Mouse (Mus musculus) neural tube, embryonic 13.5 days (tissue): ENCODE data around the gene Wwox. TPM values are rescaled to one million over a fixed set of nuclear protein-coding genes. Genes with fewer than 3 reads are reported as not detected.

ENCODE experiments used
- ATAC-seq: fragments of 200-750 bp; cut with Nextera tagmentation; 2 replicates; pipeline ENCODE4 v1.8.0; 2017; ENCODE audit warnings: low read depth, mild to moderate bottlenecking, moderate TSS enrichment, moderate library complexity
- H3K27ac ChIP-seq: fragments of 300-500 bp; sonication (generic); replicated peaks from 2 replicates; pipeline ENCODE4 v1.5.1; 2015; ENCODE audit warnings: moderate library complexity, mild to moderate bottlenecking, inconsistent platforms
- H3K27me3 ChIP-seq: fragments of 300-500 bp; sonication (generic); 2 replicates; pipeline ENCODE4 v1.6.1; 2015; ENCODE audit warnings: mild to moderate bottlenecking, inconsistent platforms
- H3K36me3 ChIP-seq: fragments of 300-500 bp; sonication (generic); 2 replicates; pipeline ENCODE4 v1.6.1; 2015; ENCODE audit warnings: mild to moderate bottlenecking, inconsistent platforms
- H3K4me1 ChIP-seq: fragments of 300-500 bp; sonication (generic); replicated peaks from 2 replicates; pipeline ENCODE4 v1.6.1; 2015; ENCODE audit warnings: inconsistent platforms
- H3K4me2 ChIP-seq: fragments of 300-500 bp; sonication (generic); 2 replicates; pipeline ENCODE4 v1.6.1; 2015; ENCODE audit warnings: inconsistent platforms, mild to moderate bottlenecking, moderate library complexity
- H3K4me3 ChIP-seq: fragments of 300-500 bp; sonication (generic); 2 replicates; pipeline ENCODE4 v1.5.1; 2015; ENCODE audit warnings: mild to moderate bottlenecking, inconsistent platforms
- H3K9ac ChIP-seq: fragments of 300-500 bp; sonication (generic); 2 replicates; pipeline ENCODE4 v1.6.1; 2015; ENCODE audit warnings: moderate library complexity, mild to moderate bottlenecking, inconsistent platforms
- H3K9me3 ChIP-seq: fragments of 300-500 bp; sonication (generic); 2 replicates; pipeline ENCODE4 v1.6.1; 2016; ENCODE audit warnings: inconsistent platforms
- WGBS: fragments of 180-500 bp; shearing (Covaris S2); methylation state at CpG from one replicate; pipeline ENCODE4 v1.1.7; 2015; 5-methylcytosine and 5-hydroxymethylcytosine counted together
- polyA plus RNA-seq: library from polyadenylated mRNA; unstranded; fragments of >200 nt; fragmentation: Nextera tagmentation; extraction: Ambion mirVana; gene quantifications from 2 replicates; pipeline ENCODE4 v1.2.1, GENCODE M21; 2015

Gene Wwox
- polyA plus RNA-seq, 1 experiment from 2014 or later, result 12.8 TPM

GRCm38 (mm10) chr8:114591296-114592280 lies 152.1 kb downstream of the Wwox start:
- 15% methylated on average over 26 of the region's 26 CpGs for WGBS
- Histone ChIP-seq H3K9ac (peak overlapping the region; percentile 2), H3K36me3 (no peaks in the 10 kb centered on the region), H3K4me2 (peak overlapping the region; percentile 43), H3K4me1 (peaks cover 58% of the 10 kb centered on the region), H3K4me3 (peak overlapping the region; percentile 6; the same call in 1 of the 2 replicates), H3K27me3 (no peaks in the 10 kb centered on the region; the same call in 1 of the 2 replicates), H3K9me3 (0 out of 2 replicates have a peak, but pooled peaks cover 4% of the 10 kb centered on the region), H3K27ac (peak overlapping the region; percentile 82)
- ATAC-seq, result peak; percentile 58; the same call in 1 of the 2 replicates

- Histone ChIP-seq H3K27ac (peak overlapping the region; percentile 53; the same call in 1 of the 2 replicates), H3K4me1 (peaks cover 74% of the 10 kb centered on the region), H3K36me3 (no peaks in the 10 kb centered on the region), H3K4me2 (peak overlapping the region; percentile 25; the same call in 1 of the 2 replicates), H3K4me3 (no peak overlapping the region), H3K9me3 (0 out of 2 replicates have a peak, but pooled peaks cover 4% of the 10 kb centered on the region), H3K9ac (0 out of 2 replicates have a peak overlapping the region, but pooled peaks have one; percentile 46), H3K27me3 (no peaks in the 10 kb centered on the region; the same call in 1 of the 2 replicates)
- no peak for ATAC-seq
- whole genome bisulfite sequencing, result 20% methylated on average over 19 of the region's 19 CpGs
Observed at GRCm38 (mm10) chr8:114593424-114594157, 154.1 kb downstream of the Wwox start.

GRCm38 (mm10) chr8:114594811-114595210 lies 155.4 kb downstream of the Wwox start:
- Histone ChIP-seq H3K9me3 (0 out of 2 replicates have a peak, but pooled peaks cover 4% of the 10 kb centered on the region), H3K27ac (no peak overlapping the region), H3K27me3 (no peaks in the 10 kb centered on the region; the same call in 1 of the 2 replicates), H3K4me1 (peaks cover 85% of the 10 kb centered on the region), H3K36me3 (no peaks in the 10 kb centered on the region), H3K4me2 (no peak overlapping the region), H3K4me3 (no peak overlapping the region), H3K9ac (no peak overlapping the region)
- ATAC-seq, result no peak
- 72% methylated on average over 5 of the region's 5 CpGs for whole genome bisulfite sequencing

GRCm38 (mm10) chr8:114599555-114599954 lies 160.1 kb downstream of the Wwox start:
- Histone ChIP-seq H3K27me3 (no peaks in the 10 kb centered on the region; the same call in 1 of the 2 replicates), H3K9ac (no peak overlapping the region), H3K36me3 (no peaks in the 10 kb centered on the region), H3K27ac (no peak overlapping the region), H3K4me3 (no peak overlapping the region), H3K9me3 (0 out of 2 replicates have a peak, but pooled peaks cover 4% of the 10 kb centered on the region), H3K4me2 (no peak overlapping the region), H3K4me1 (peaks cover 73% of the 10 kb centered on the region)
- ATAC-seq, result no peak
- 9% methylated on average over 10 of the region's 10 CpGs for WGBS

- ATAC-seq, result no peak
- Histone ChIP-seq H3K4me2 (peak overlapping the region; percentile 25), H3K4me3 (no peak overlapping the region), H3K9ac (no peak overlapping the region), H3K4me1 (peaks cover 72% of the 10 kb centered on the region), H3K9me3 (0 out of 2 replicates have a peak, but pooled peaks cover 4% of the 10 kb centered on the region), H3K36me3 (no peaks in the 10 kb centered on the region), H3K27me3 (no peaks in the 10 kb centered on the region), H3K27ac (no peak overlapping the region)
- 20% methylated on average over 11 of the region's 11 CpGs for WGBS
Observed at GRCm38 (mm10) chr8:114600196-114600595, 160.7 kb downstream of the Wwox start.

GRCm38 (mm10) chr8:114603046-114603445 lies 163.6 kb downstream of the Wwox start:
- peaks cover 54% of the 10 kb centered on the region for H3K4me1 ChIP-seq
- H3K9ac ChIP-seq, result no peak overlapping the region
- no peak overlapping the region for H3K4me3 ChIP-seq
- no peaks in the 10 kb centered on the region for H3K9me3 ChIP-seq
- no peaks in the 10 kb centered on the region for H3K27me3 ChIP-seq
- no peak overlapping the region for H3K27ac ChIP-seq
- no peak for ATAC-seq
- no peaks in the 10 kb centered on the region for H3K36me3 ChIP-seq
- no peak overlapping the region for H3K4me2 ChIP-seq
- 25% methylated on average over 3 of the region's 4 CpGs for WGBS

- Histone ChIP-seq H3K9me3 (no peaks in the 10 kb centered on the region), H3K4me2 (no peak overlapping the region), H3K4me3 (no peak overlapping the region), H3K27me3 (no peaks in the 10 kb centered on the region), H3K27ac (0 out of 2 replicates have a peak overlapping the region, but pooled peaks have one; percentile 18), H3K4me1 (peaks cover 50% of the 10 kb centered on the region), H3K36me3 (no peaks in the 10 kb centered on the region), H3K9ac (no peak overlapping the region)
- no peak for ATAC-seq
- WGBS, result 23% methylated on average over 6 of the region's 6 CpGs
Observed at GRCm38 (mm10) chr8:114603561-114603960, 164.1 kb downstream of the Wwox start.

- Histone ChIP-seq H3K9me3 (no peaks in the 10 kb centered on the region), H3K27me3 (no peaks in the 10 kb centered on the region), H3K36me3 (no peaks in the 10 kb centered on the region), H3K27ac (peak overlapping the region; percentile 29; the same call in 1 of the 2 replicates), H3K9ac (peak overlapping the region; percentile 35; the same call in 1 of the 2 replicates), H3K4me1 (peaks cover 44% of the 10 kb centered on the region), H3K4me2 (peak overlapping the region; percentile 43), H3K4me3 (0 out of 2 replicates have a peak overlapping the region, but pooled peaks have one; percentile 0)
- WGBS, result 9% methylated on average over 16 of the region's 16 CpGs
- no peak for ATAC-seq
Observed at GRCm38 (mm10) chr8:114604315-114604714, 164.9 kb downstream of the Wwox start.

- 87% methylated on average over 2 of the region's 2 CpGs for WGBS
- no peak overlapping the region for H3K9ac ChIP-seq
- H3K36me3 ChIP-seq, result no peaks in the 10 kb centered on the region
- no peak overlapping the region for H3K4me3 ChIP-seq
- no peaks in the 10 kb centered on the region for H3K9me3 ChIP-seq
- no peak overlapping the region for H3K4me2 ChIP-seq
- no peak for ATAC-seq
- peaks cover 31% of the 10 kb centered on the region for H3K4me1 ChIP-seq
- no peak overlapping the region for H3K27ac ChIP-seq
- no peaks in the 10 kb centered on the region for H3K27me3 ChIP-seq
Observed at GRCm38 (mm10) chr8:114605651-114606050, 166.2 kb downstream of the Wwox start.

GRCm38 (mm10) chr8:114609330-114609729 lies 169.9 kb downstream of the Wwox start:
- Histone ChIP-seq H3K27ac (no peak overlapping the region), H3K4me1 (peaks cover 6% of the 10 kb centered on the region), H3K36me3 (no peaks in the 10 kb centered on the region), H3K9me3 (no peaks in the 10 kb centered on the region), H3K4me3 (no peak overlapping the region), H3K4me2 (no peak overlapping the region), H3K9ac (no peak overlapping the region), H3K27me3 (no peaks in the 10 kb centered on the region)
- 92% methylated on average over 5 of the region's 5 CpGs for WGBS
- ATAC-seq, result no peak

- H3K9ac ChIP-seq, result no peak overlapping the region
- H3K27ac ChIP-seq, result no peak overlapping the region
- no peaks in the 10 kb centered on the region for H3K27me3 ChIP-seq
- no peak overlapping the region for H3K4me2 ChIP-seq
- ATAC-seq, result no peak
- H3K4me3 ChIP-seq, result no peak overlapping the region
- H3K4me1 ChIP-seq, result no peaks in the 10 kb centered on the region
- no peaks in the 10 kb centered on the region for H3K9me3 ChIP-seq
- 71% methylated on average over 7 of the region's 7 CpGs for WGBS
- no peaks in the 10 kb centered on the region for H3K36me3 ChIP-seq
Observed at GRCm38 (mm10) chr8:114611075-114611474, 171.6 kb downstream of the Wwox start.
